24 mouse cellular contexts compared by ENCODE assay signal in the genomic region with DNA sequence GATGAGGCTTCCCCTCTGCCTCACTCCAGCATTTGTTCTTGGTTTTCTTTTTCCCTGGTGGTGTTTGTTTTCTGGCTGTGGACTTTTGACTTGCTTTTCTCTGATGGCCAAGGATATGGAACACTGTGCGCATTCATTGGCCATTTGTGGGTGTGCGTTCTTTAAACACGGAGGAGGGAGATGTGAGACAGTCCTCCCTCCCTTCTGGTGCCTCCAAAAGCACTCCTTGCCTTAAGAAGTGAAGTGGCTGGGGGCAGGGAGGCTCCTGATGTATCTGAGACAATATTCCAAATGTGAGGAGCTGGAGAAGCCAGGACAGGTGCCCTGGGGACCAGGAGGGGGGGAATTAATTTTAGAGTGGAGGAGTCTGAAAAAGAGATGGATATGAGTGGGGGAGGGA.
A peak's percentile ranks its signal among the peaks of the same experiment; 100 is the strongest.
DNase-seq lines count a peak whose midpoint lies in the region; ATAC-seq and TF ChIP-seq lines count a peak whose summit lies in the region.
"Had no signal": no experiment of that assay in that cellular context is flagged by ENCODE, and none has a peak within 500 bp of the region (broad histone marks: within the 10 kb centered on the region; RNA-seq: fewer than 3 reads in every experiment).

No protein-coding gene starts in this region.

- no peak for TF ChIP-seq CTCF in layer of hippocampus, adult 2 months (conservative IDR thresholded peaks at IDR 0.05)

- H3K27ac ChIP-seq in layer of hippocampus, adult 2 months = peak overlapping the region; percentile 32
- H3K27ac ChIP-seq: embryonic facial prominence, embryonic 10.5 days; embryonic facial prominence, embryonic 12.5 days; forebrain, embryonic 13.5 days; forebrain, embryonic 15.5 days had no signal

- DNase-seq in frontal cortex, postnatal 25 days (ENCODE audit: low spot score in 2 of 2) = no peak
- DNase-seq in layer of hippocampus, adult 2 months (ENCODE audit: low spot score in 2 of 2) = peak in 1 of 2 experiments; percentile 26
- DNase-seq in layer of hippocampus, adult 9-10 months (ENCODE audit: low spot score) = no peak
- DNase-seq in right cerebral cortex, adult 18-20 months = peak; percentile 57
- no peak for DNase-seq in right cerebral cortex, postnatal 25 days
- DNase-seq in brain, adult 2 months (ENCODE audit: low read depth, low spot score) = peak; percentile 79
- DNase-seq: adrenal gland, adult 8-10 months; adrenal gland, postnatal 14 days; adrenal gland, postnatal 36 days; B cell, adult 2 months; cerebellum, adult 11 months; cerebellum, adult 18-20 months; cerebellum, adult 8-10 months; cerebellum, adult 9-11 months; cerebellum, postnatal 14 days; cerebellum, postnatal 36 days had no signal

- no peak overlapping the region for H3K4me3 ChIP-seq in layer of hippocampus, adult 2 months
- H3K4me3 ChIP-seq: embryonic facial prominence, embryonic 10.5 days; embryonic facial prominence, embryonic 12.5 days; forebrain, embryonic 13.5 days; forebrain, embryonic 15.5 days had no signal

- ATAC-seq in frontal cortex, adult (ENCODE audit: low TSS enrichment) = peak; percentile 71
- ATAC-seq: activated CD4-positive, CD25-positive, alpha-beta regulatory T cell, adult 4 months; CD4-positive, CD25-positive, alpha-beta regulatory T cell, adult 4 months; forebrain, embryonic 13.5 days; forebrain, embryonic 15.5 days; Patski had no signal

Comparison
In these comparisons a context has a peak if more than half of its experiments do, and no peak if none do; other contexts are left out.
1. DNase-seq: peak in right cerebral cortex, adult 18-20 months (single experiment) and brain, adult 2 months (single experiment); none in frontal cortex, postnatal 25 days (0 of 2), layer of hippocampus, adult 9-10 months (single experiment) and right cerebral cortex, postnatal 25 days (single experiment).